Mouse (Mus musculus) lung, adult 2 months (tissue): ENCODE data around the gene Pip4p1. TPM values are rescaled to one million over a fixed set of nuclear protein-coding genes. Genes with fewer than 3 reads are reported as not detected.
A peak's percentile ranks its signal among the peaks of the same experiment; 100 is the strongest.
"Not testable (repeated sequence)": the region's sequence is repeated elsewhere in the genome, so short reads cannot be mapped to it uniquely, and the experiment has no call there.

Experiments
- DNase-seq: peaks from one replicate; pipeline ENCODE4 v3.0.0; 2022
- H3K4me1 ChIP-seq: fragments of 200-500 bp; 2 replicates; pipeline ENCODE4 v1.6.1; 2011; ENCODE audit warnings: low read length; ENCODE audit not compliant: control insufficient read depth, insufficient read depth
- H3K4me3 ChIP-seq: fragments of 200-500 bp; replicated peaks from 2 replicates; pipeline ENCODE3; 2011; ENCODE audit warnings: low read depth, mild to moderate bottlenecking, control low read depth, low read length; ENCODE audit errors: extremely low read depth
- CTCF ChIP-seq: fragments of 200-500 bp; IDR thresholded peaks from 2 replicates; pipeline ENCODE4 v1.5.1; 2011; ENCODE audit warnings: mild to moderate bottlenecking, low read length, control low read depth; ENCODE audit not compliant: insufficient read depth
- POLR2A ChIP-seq: fragments of 200-500 bp; IDR thresholded peaks from 2 replicates; pipeline ENCODE4 v1.6.1; 2011; ENCODE audit warnings: low read depth, mild to moderate bottlenecking, control low read depth, low read length, borderline replicate concordance; ENCODE audit errors: extremely low read depth
- WGBS: fragments of 180-500 bp; shearing (Covaris S2); methylation state at CpG from one replicate; pipeline ENCODE4 v1.1.7; 2018; 5-methylcytosine and 5-hydroxymethylcytosine counted together
- polyA plus RNA-seq: library from polyadenylated mRNA; depleted of rRNA; stranded (reverse); fragments of >200 nt; gene quantifications from 2 replicates; pipeline ENCODE4 v1.2.3, GENCODE M21; 2012; rRNA removed

Pip4p1 gene
- 99.1 and 111 TPM in 2 replicates for polyA plus RNA-seq

- H3K4me1 ChIP-seq = peaks cover 5% of the 10 kb centered on the region; the same call in 1 of the 2 replicates
- WGBS = under 1% methylated on average over 68 of the region's 68 CpGs
- TF ChIP-seq POLR2A (peak; percentile 62), CTCF (no peak)
- peak within 1 kb of the TSS; percentile 74 for H3K4me3 ChIP-seq
- peak; percentile 99 for DNase-seq
Measured at GRCm38 (mm10) chr14:50930754-50931492, at the start of gene Pip4p1, which contains the start of gene Pnp. Gene Pip4p1, minus strand, starts transcription at chr14:50930856. Gene Pnp, plus strand, starts transcription at chr14:50931082.

- no peak overlapping the region for H3K4me3 ChIP-seq
- TF ChIP-seq CTCF = no peak
- no peak for TF ChIP-seq POLR2A
- H3K4me1 ChIP-seq = peaks cover 6% of the 10 kb centered on the region; the same call in 1 of the 2 replicates
- no peak for DNase-seq
Measured at GRCm38 (mm10) chr14:50979631-50980030, 49.0 kb upstream of the Pip4p1 start.

- not testable (repeated sequence) for H3K4me1 ChIP-seq, DNase-seq, H3K4me3 ChIP-seq
- WGBS = 66% methylated on average over 6 of the region's 6 CpGs
Measured at GRCm38 (mm10) chr14:50978451-50978850, 47.8 kb upstream of the Pip4p1 start.

- DNase-seq = no peak
- TF ChIP-seq POLR2A = no peak
- TF ChIP-seq CTCF = no peak
- Histone ChIP-seq H3K4me3 (no peak overlapping the region), H3K4me1 (peaks cover 6% of the 10 kb centered on the region; the same call in 1 of the 2 replicates)
- WGBS = 16% methylated on average over 9 of the region's 9 CpGs
Measured at GRCm38 (mm10) chr14:50976674-50977073, 46.0 kb upstream of the Pip4p1 start.

GRCm38 (mm10) chr14:50975001-50975400 lies 44.3 kb upstream of the Pip4p1 start:
- no peak overlapping the region for H3K4me3 ChIP-seq
- 69% methylated on average over 5 of the region's 5 CpGs for WGBS
- TF ChIP-seq POLR2A (no peak), CTCF (no peak)
- H3K4me1 ChIP-seq = peaks cover 6% of the 10 kb centered on the region; the same call in 1 of the 2 replicates
- no peak for DNase-seq

- no peak for DNase-seq
- no peak for TF ChIP-seq CTCF
- no peak for TF ChIP-seq POLR2A
- peaks cover 4% of the 10 kb centered on the region; the same call in 1 of the 2 replicates for H3K4me1 ChIP-seq
- 45% methylated on average over 4 of the region's 4 CpGs for WGBS
- H3K4me3 ChIP-seq = no peak overlapping the region
Measured at GRCm38 (mm10) chr14:50973700-50974099, 43.0 kb upstream of the Pip4p1 start.

GRCm38 (mm10) chr14:50973054-50973453 lies 42.4 kb upstream of the Pip4p1 start:
- H3K4me3 ChIP-seq, DNase-seq, H3K4me1 ChIP-seq: not testable (repeated sequence)
- 91% methylated on average over 5 of the region's 5 CpGs for WGBS

- 35% methylated on average over 1 of the region's 1 CpGs for WGBS
- Histone ChIP-seq H3K4me1 (no peaks in the 10 kb centered on the region; the same call in 1 of the 2 replicates), H3K4me3 (no peak overlapping the region)
- no peak for TF ChIP-seq POLR2A
- no peak for DNase-seq
Measured at GRCm38 (mm10) chr14:50970822-50971221, 40.2 kb upstream of the Pip4p1 start.

- Histone ChIP-seq H3K4me3 (no peak overlapping the region), H3K4me1 (no peaks in the 10 kb centered on the region; the same call in 1 of the 2 replicates)
- no peak for TF ChIP-seq CTCF
- no peak for TF ChIP-seq POLR2A
- DNase-seq = no peak
- WGBS = 28% methylated on average over 12 of the region's 12 CpGs
Measured at GRCm38 (mm10) chr14:50969558-50970544, 39.2 kb upstream of the Pip4p1 start.

GRCm38 (mm10) chr14:50969041-50969440 lies 38.4 kb upstream of the Pip4p1 start:
- Histone ChIP-seq H3K4me1 (no peaks in the 10 kb centered on the region; the same call in 1 of the 2 replicates), H3K4me3 (no peak overlapping the region)
- 19% methylated on average over 1 of the region's 1 CpGs for WGBS
- TF ChIP-seq POLR2A (no peak), CTCF (no peak)
- DNase-seq = no peak
